Mouse (Mus musculus): ENCODE results near the gene Sympk. TPM values are rescaled to one million over a fixed set of nuclear protein-coding genes. Genes with fewer than 3 reads are reported as not detected.
A peak's percentile ranks its signal among the peaks of the same experiment; 100 is the strongest.

Sympk gene
- total and polyA plus RNA-seq, 3 experiments, result 122 to 226 TPM; not detected in 1

DNA sequence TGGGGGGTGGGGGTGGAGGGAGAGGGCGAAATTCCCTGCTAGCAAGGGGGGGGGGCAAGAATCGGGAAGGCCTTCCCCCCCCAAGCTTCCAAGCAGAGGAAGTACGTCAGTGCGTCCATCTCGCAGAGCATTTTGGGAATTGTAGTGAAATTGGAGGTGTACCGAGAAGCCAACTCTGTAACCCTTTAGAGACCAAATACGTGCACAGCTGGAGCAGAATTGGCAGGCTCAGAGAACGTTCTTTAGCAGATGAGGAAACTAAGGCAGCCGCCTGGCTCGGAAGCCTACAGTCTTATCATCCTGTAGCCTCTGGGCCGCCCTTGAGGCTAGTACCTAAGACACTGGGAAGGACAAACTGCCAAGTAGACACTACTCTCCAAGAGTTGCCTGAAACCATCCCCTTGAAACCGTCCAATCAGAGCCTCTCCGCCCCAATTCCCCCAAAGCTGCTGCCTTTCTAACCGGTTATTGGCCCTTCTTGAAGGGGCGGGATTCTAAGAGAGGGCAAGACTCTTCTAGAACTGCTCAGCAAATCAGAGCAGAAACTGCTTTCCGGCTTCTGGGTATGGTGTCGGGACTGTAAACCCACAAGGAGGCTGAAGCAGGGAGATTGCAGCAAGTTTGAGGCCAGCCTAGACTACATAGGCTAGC is 21.2 kb upstream of the Sympk start:
- Histone ChIP-seq H3K36me3 (ENCODE audit: control insufficient read depth in 1 of 2, insufficient read depth in 2 of 2, low read length in 2 of 2) (peaks cover 0 to 15% of the 10 kb centered on the region in 2 experiments; a peak in 3 of 4 replicates), H3K4me1 (ENCODE audit: control insufficient read depth in 1 of 2, insufficient read depth in 2 of 2, low read length in 2 of 2) (peaks cover 5 to 21% of the 10 kb centered on the region in 2 experiments; a peak in 3 of 4 replicates)
- TF ChIP-seq ZC3H11A (IDR thresholded peaks at IDR 0.05; ENCODE audit: low read depth, low read length) (no peak), GABPA (IDR thresholded peaks at IDR 0.05; ENCODE audit: low read depth, low read length) (no peak), USF2 (IDR thresholded peaks at IDR 0.05; ENCODE audit: borderline replicate concordance in 1 of 2, insufficient read depth in 1 of 2, low read depth in 1 of 2, low read length in 2 of 2) (no peak), MXI1 (IDR thresholded peaks at IDR 0.05; ENCODE audit: low read depth, low read length) (peak; percentile 31; the same call in 1 of the 2 replicates), ZNF384 (IDR thresholded peaks at IDR 0.05; ENCODE audit: low read depth, low read length) (no peak; the same call in 1 of the 2 replicates), ELF1 (IDR thresholded peaks at IDR 0.05; ENCODE audit: low read depth, low read length) (peak; percentile 76), TCF12 (IDR thresholded peaks at IDR 0.05; ENCODE audit: low read depth, low read length) (peak; percentile 11; the same call in 1 of the 2 replicates), TAL1 (IDR thresholded peaks at IDR 0.05; ENCODE audit: low read length) (no peak), UBTF (IDR thresholded peaks at IDR 0.05; ENCODE audit: borderline replicate concordance, insufficient read depth, low read depth, low read length) (no peak), SIN3A (IDR thresholded peaks at IDR 0.05; ENCODE audit: low read length) (peak; percentile 92), MYC (IDR thresholded peaks at IDR 0.05; ENCODE audit: low read depth, low read length) (no peak), KAT2A (conservative IDR thresholded peaks at IDR 0.05; ENCODE audit: low read depth, low read length) (peak; percentile 94), HCFC1 (IDR thresholded peaks at IDR 0.05; ENCODE audit: low read depth, low read length) (peak; percentile 92), EP300 (IDR thresholded peaks at IDR 0.05; ENCODE audit: low read depth in 1 of 2, low read length in 2 of 2) (no peak), SMC3 (IDR thresholded peaks at IDR 0.05; ENCODE audit: low read depth, low read length) (no peak), ZMIZ1 (IDR thresholded peaks at IDR 0.05; ENCODE audit: low read depth, low read length) (no peak), JUND (IDR thresholded peaks at IDR 0.05; ENCODE audit: low read depth, low read length) (no peak), MAFK (IDR thresholded peaks at IDR 0.05; ENCODE audit: borderline replicate concordance, low read depth, low read length) (no peak), MEF2A (IDR thresholded peaks at IDR 0.05; ENCODE audit: extremely low read depth, insufficient replicate concordance, low read depth, low read length, poor library complexity, severe bottlenecking) (no peak), CHD2 (IDR thresholded peaks at IDR 0.05; ENCODE audit: low read length) (no peak), TBP (IDR thresholded peaks at IDR 0.05; ENCODE audit: low read depth, low read length) (0 out of 2 replicates have a peak, but pooled peaks have one; percentile 59), ZKSCAN1 (IDR thresholded peaks at IDR 0.05; ENCODE audit: low read depth, low read length) (no peak), POLR2A (IDR thresholded peaks at IDR 0.05; ENCODE audit: control insufficient read depth in 1 of 2, insufficient read depth in 1 of 2, low read depth in 1 of 2, low read length in 2 of 2, poor library complexity in 1 of 2) (peak in 1 of 2 experiments; percentile 40; a peak in 1 of 4 replicates), E2F4 (IDR thresholded peaks at IDR 0.05; ENCODE audit: borderline replicate concordance, low read depth, low read length) (no peak), ETS1 (IDR thresholded peaks at IDR 0.05; ENCODE audit: low read depth, low read length) (peak; percentile 55; the same call in 1 of the 2 replicates), CHD1 (IDR thresholded peaks at IDR 0.05; ENCODE audit: low read depth, low read length) (no peak), RAD21 (IDR thresholded peaks at IDR 0.05; ENCODE audit: low read depth, low read length) (no peak), GATA1 (IDR thresholded peaks at IDR 0.05; ENCODE audit: low read depth, low read length) (no peak), MAX (IDR thresholded peaks at IDR 0.05; ENCODE audit: low read length) (0 out of 2 replicates have a peak, but pooled peaks have one; percentile 6), NELFE (IDR thresholded peaks at IDR 0.05; ENCODE audit: low read depth, low read length) (peak; percentile 71; the same call in 1 of the 2 replicates), CTCF (IDR thresholded peaks at IDR 0.05 in 2 of 3, conservative IDR thresholded peaks at IDR 0.05 in 1 of 3; ENCODE audit: control insufficient read depth in 1 of 3, insufficient read depth in 1 of 3, low read depth in 2 of 3, low read length in 3 of 3, poor library complexity in 1 of 3, severe bottlenecking in 1 of 3) (no peak), POLR2AphosphoS5 (IDR thresholded peaks at IDR 0.05; ENCODE audit: borderline replicate concordance, low read depth, low read length) (no peak), POLR2AphosphoS2 (IDR thresholded peaks at IDR 0.05; ENCODE audit: low read length) (no peak), BHLHE40 (IDR thresholded peaks at IDR 0.05; ENCODE audit: borderline replicate concordance, low read depth, low read length) (no peak), RCOR1 (IDR thresholded peaks at IDR 0.05; ENCODE audit: low read depth, low read length) (no peak), MAZ (IDR thresholded peaks at IDR 0.05; ENCODE audit: low read depth, low read length) (peak; percentile 93)

More for the DNA sequence above, 21.2 kb upstream of the Sympk start:
- H3K27ac ChIP-seq (ENCODE audit: control insufficient read depth, low read depth, low read length), result peak overlapping the region; percentile 84
- no peaks in the 10 kb centered on the region for H3K9me3 ChIP-seq (replicated peaks; ENCODE audit: insufficient read depth, low read length)
- peak overlapping the region; percentile 56 to 65 for H3K4me3 ChIP-seq (ENCODE audit: control insufficient read depth in 1 of 2, insufficient read depth in 1 of 2, low read depth in 2 of 2, low read length in 2 of 2)
- H3K27me3 ChIP-seq (ENCODE audit: control insufficient read depth in 1 of 2, insufficient read depth in 2 of 2, low read length in 2 of 2), result no peaks in the 10 kb centered on the region
- peak overlapping the region; percentile 88 for H3K9ac ChIP-seq (ENCODE audit: control insufficient read depth, low read depth, low read length, poor library complexity, severe bottlenecking)
- H3K79me2 ChIP-seq (ENCODE audit: control insufficient read depth, insufficient read depth, low read length, poor library complexity), result peaks cover 30% of the 10 kb centered on the region
- peak; percentile 96 for DNase-seq (ENCODE audit: low read depth, low spot score)

Data from MEL (cell line).